Mouse (Mus musculus) heart, embryonic 16.5 days (tissue): Measurements from ENCODE around the gene Ccin. TPM values are rescaled to one million over a fixed set of nuclear protein-coding genes. Genes with fewer than 3 reads are reported as not detected.
A peak's percentile ranks its signal among the peaks of the same experiment; 100 is the strongest.

Source experiments
- ATAC-seq: fragments of 200-750 bp; cut with Nextera tagmentation; replicated peaks from 2 replicates; pipeline ENCODE4 v1.8.0; 2017; ENCODE audit warnings: moderate number of reproducible peaks; ENCODE audit not compliant: insufficient read depth, low FRiP score; ENCODE audit errors: extremely low read depth
- H3K27ac ChIP-seq: fragments of 300-500 bp; sonication (generic); 2 replicates; pipeline ENCODE4 v1.5.1; 2014; ENCODE audit warnings: mild to moderate bottlenecking, low read length, control low read depth, moderate library complexity
- H3K27me3 ChIP-seq: fragments of 300-500 bp; sonication (generic); 2 replicates; pipeline ENCODE4 v1.6.1; 2014; ENCODE audit warnings: low read length, mixed read lengths; ENCODE audit not compliant: control insufficient read depth, insufficient read depth
- H3K36me3 ChIP-seq: fragments of 300-500 bp; sonication (generic); 2 replicates; pipeline ENCODE4 v1.6.1; 2014; ENCODE audit not compliant: control insufficient read depth, insufficient read depth
- H3K4me1 ChIP-seq: fragments of 300-500 bp; sonication (generic); 2 replicates; pipeline ENCODE4 v1.6.1; 2014; ENCODE audit warnings: low read length, mixed read lengths; ENCODE audit not compliant: control insufficient read depth, insufficient read depth
- H3K4me2 ChIP-seq: fragments of 300-500 bp; sonication (generic); 2 replicates; pipeline ENCODE4 v1.6.1; 2014; ENCODE audit warnings: low read depth, mild to moderate bottlenecking, control low read depth, low read length
- H3K4me3 ChIP-seq: fragments of 300-500 bp; sonication (generic); 2 replicates; pipeline ENCODE4 v1.5.1; 2014; ENCODE audit warnings: mild to moderate bottlenecking, control low read depth, low read length
- H3K9ac ChIP-seq: fragments of 300-500 bp; sonication (generic); 2 replicates; pipeline ENCODE4 v1.6.1; 2014; ENCODE audit warnings: low read length, control low read depth
- H3K9me3 ChIP-seq: fragments of 300-500 bp; sonication (generic); replicated peaks from 2 replicates; pipeline ENCODE4 v1.6.1; 2016; ENCODE audit warnings: low read length; ENCODE audit not compliant: control insufficient read depth
- WGBS: fragments of 180-500 bp; shearing (Covaris S2); extraction: QIAGEN DNeasy Blood & Tissue Kit; methylation state at CpG from one replicate; pipeline ENCODE4 v1.1.7; 2014; 5-methylcytosine and 5-hydroxymethylcytosine counted together
- polyA plus RNA-seq: library from polyadenylated mRNA; unstranded; fragments of >200 nt; fragmentation: Nextera tagmentation; extraction: Ambion mirVana; gene quantifications from 2 replicates; pipeline ENCODE4 v1.2.1, GENCODE M21; 2015

Gene Ccin
- polyA plus RNA-seq, 1 experiment from 2014 or later, result not detected

DNA sequence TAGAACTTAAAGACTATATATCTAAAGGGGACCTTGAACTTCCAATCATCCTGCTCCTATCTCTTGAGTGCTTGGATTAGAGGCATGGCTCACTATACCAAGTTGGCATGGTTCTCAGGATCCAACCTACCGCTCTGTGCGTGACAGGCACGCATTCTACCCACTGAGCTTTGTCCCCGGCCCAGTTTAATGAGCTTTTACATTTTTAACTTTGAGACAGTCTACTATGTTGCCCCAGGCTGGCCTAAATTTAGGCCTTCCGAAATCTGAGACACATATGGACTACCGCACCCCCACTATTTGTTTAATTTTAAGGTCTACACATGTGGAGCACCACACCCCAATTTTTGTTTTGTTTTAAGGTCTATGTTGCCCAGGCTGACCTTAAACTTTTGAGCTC is 2.4 kb upstream of the Ccin start:
- Histone ChIP-seq H3K9me3 (no peaks in the 10 kb centered on the region), H3K9ac (no peak overlapping the region), H3K4me1 (peaks cover 18% of the 10 kb centered on the region), H3K4me2 (no peak overlapping the region), H3K27ac (no peak overlapping the region), H3K27me3 (no peaks in the 10 kb centered on the region), H3K36me3 (no peaks in the 10 kb centered on the region), H3K4me3 (no peak overlapping the region)
- 93% methylated on average over 6 of the region's 6 CpGs for WGBS
- ATAC-seq, result no peak

DNA sequence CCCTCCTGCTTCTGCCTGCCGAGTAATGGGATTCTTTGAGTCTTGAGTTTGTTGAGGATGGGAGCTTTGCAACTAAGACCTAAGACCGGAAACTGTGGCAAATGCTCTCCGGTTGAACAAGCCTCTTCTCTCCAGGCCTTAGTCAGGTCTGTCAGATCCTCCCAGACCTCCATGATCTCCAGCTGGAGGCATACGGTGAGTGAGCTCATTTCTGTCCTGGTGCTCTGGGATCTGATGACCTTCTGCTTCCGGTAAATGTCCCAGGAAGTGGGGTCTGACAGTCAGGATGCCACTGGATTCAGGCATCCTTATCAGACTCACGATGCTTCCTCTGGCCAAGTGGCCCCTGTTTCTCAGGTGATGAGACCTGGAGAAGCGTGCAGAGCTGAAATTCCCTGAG is 2.0 kb upstream of the Ccin start:
- no peak overlapping the region for H3K9ac ChIP-seq
- H3K27me3 ChIP-seq, result no peaks in the 10 kb centered on the region
- no peak overlapping the region for H3K4me3 ChIP-seq
- no peak for ATAC-seq
- H3K9me3 ChIP-seq, result no peaks in the 10 kb centered on the region
- H3K36me3 ChIP-seq, result no peaks in the 10 kb centered on the region
- peaks cover 18% of the 10 kb centered on the region for H3K4me1 ChIP-seq
- no peak overlapping the region for H3K4me2 ChIP-seq
- 67% methylated on average over 7 of the region's 7 CpGs for WGBS
- no peak overlapping the region for H3K27ac ChIP-seq

DNA sequence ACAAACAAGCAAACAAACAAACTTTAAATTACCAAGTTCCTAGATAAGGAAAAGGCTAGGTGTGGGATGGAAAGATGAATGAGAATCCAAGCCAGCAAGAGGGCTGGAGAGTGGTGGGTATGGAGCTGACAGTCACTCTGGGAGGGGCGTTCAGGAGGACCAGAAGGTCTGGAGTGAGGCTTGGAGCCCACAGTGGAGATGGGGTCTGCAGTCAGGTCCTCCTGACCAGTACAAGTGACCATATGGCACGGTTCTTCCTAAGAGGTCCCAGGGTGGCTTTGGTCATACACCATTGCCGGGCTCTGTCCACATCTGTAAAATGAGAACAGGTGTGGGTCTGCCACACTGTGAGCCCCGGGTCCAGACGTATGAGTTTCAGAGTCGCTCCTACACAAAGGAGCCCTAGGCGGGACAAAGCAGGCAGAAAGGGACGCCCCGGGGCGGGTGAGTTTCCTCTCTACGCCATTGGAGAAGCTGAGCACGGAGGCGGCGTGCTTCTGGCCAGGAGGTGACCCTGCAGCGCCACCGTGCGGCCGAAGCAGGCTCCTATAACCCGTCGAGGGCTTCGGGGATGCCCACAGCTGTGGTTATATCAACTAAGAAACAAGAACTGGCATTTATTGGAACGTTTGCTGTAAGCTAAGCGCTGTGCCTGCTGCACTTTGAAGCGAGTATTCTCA is 1.1 kb upstream of the Ccin start:
- peak; percentile 90 for ATAC-seq
- Histone ChIP-seq H3K4me2 (peak overlapping the region; percentile 61), H3K27me3 (no peaks in the 10 kb centered on the region), H3K27ac (no peak overlapping the region), H3K9me3 (no peaks in the 10 kb centered on the region), H3K36me3 (no peaks in the 10 kb centered on the region), H3K4me1 (peaks cover 18% of the 10 kb centered on the region), H3K9ac (peak overlapping the region; percentile 60), H3K4me3 (peak overlapping the region; percentile 35)
- WGBS, result 1% methylated on average over 24 of the region's 24 CpGs

DNA sequence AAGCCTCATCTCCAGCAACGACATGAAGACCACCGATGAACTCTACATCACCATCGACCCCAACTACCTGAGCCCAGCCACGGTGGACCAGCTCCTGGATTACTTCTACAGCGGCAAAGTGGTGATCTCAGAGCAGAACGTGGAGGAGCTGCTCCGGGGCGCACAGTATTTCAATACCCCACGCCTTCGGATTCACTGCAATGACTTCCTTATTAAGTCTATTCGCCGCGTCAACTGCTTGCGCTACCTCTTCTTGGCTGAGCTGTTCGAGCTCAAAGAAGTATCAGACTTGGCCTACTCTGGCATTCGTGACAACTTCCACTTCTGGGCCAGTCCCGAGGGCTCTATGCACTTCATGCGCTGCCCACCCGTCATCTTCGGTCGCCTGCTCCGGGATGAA is 473 bp downstream of the Ccin start:
- H3K27me3 ChIP-seq, result no peaks in the 10 kb centered on the region
- no peaks in the 10 kb centered on the region for H3K36me3 ChIP-seq
- H3K4me2 ChIP-seq, result no peak overlapping the region
- no peak overlapping the region for H3K9ac ChIP-seq
- H3K4me1 ChIP-seq, result peaks cover 9% of the 10 kb centered on the region
- no peaks in the 10 kb centered on the region for H3K9me3 ChIP-seq
- no peak overlapping the region for H3K4me3 ChIP-seq
- no peak for ATAC-seq
- no peak overlapping the region for H3K27ac ChIP-seq
- 86% methylated on average over 22 of the region's 22 CpGs for WGBS

DNA sequence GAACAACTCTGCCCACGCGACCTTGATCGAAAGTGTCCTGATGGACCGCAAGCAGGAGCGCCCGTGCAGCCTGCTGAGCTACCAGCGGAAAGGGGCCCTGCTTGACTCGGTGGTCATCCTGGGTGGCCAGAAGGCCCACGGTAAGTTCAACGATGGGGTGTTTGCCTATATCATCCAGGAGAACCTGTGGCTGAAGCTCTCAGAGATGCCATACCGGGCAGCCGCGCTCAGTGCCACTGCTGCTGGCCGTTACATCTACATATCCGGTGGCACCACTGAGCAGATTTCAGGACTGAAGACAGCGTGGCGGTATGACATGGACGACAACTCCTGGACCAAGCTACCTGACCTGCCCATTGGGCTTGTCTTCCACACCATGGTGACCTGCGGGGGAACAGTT is 1.0 kb downstream of the Ccin start:
- Histone ChIP-seq H3K9me3 (no peaks in the 10 kb centered on the region), H3K27me3 (no peaks in the 10 kb centered on the region), H3K4me3 (no peak overlapping the region), H3K27ac (no peak overlapping the region), H3K36me3 (no peaks in the 10 kb centered on the region), H3K4me2 (no peak overlapping the region), H3K4me1 (peaks cover 3% of the 10 kb centered on the region), H3K9ac (no peak overlapping the region)
- no peak for ATAC-seq
- WGBS, result 89% methylated on average over 19 of the region's 19 CpGs

DNA sequence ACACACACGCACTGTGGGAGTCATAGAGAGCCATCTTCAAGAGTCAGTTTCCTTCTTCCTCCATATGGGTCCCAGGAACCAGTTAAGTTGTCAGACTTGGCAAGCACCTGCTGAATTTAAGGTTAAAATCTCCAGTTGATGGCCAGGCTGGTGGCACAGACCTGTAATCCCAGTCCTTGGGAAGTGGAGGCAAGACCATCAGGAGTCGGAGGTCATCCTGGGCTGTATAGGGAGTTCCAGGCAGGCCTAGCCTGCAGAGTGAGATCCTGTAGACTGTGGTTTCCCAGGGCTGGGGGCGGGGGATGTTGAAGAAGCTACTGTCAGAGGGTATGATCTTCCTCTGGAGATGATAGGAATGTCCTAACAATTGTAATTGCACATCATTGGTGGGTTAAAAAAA is 5.7 kb downstream of the Ccin start:
- Histone ChIP-seq H3K36me3 (no peaks in the 10 kb centered on the region), H3K9me3 (peaks cover 3% of the 10 kb centered on the region; the same call in 1 of the 2 replicates), H3K27ac (no peak overlapping the region), H3K4me2 (no peak overlapping the region), H3K9ac (no peak overlapping the region), H3K4me1 (no peaks in the 10 kb centered on the region), H3K27me3 (no peaks in the 10 kb centered on the region), H3K4me3 (no peak overlapping the region)
- no peak for ATAC-seq
- 81% methylated on average over 3 of the region's 3 CpGs for WGBS

GRCm38 (mm10) chr4:43993072-43993471 is 9.8 kb downstream of the Ccin start:
- Histone ChIP-seq H3K27ac (no peak overlapping the region), H3K9ac (no peak overlapping the region), H3K36me3 (no peaks in the 10 kb centered on the region), H3K27me3 (no peaks in the 10 kb centered on the region), H3K9me3 (peaks cover 3% of the 10 kb centered on the region; the same call in 1 of the 2 replicates), H3K4me2 (no peak overlapping the region), H3K4me1 (no peaks in the 10 kb centered on the region), H3K4me3 (no peak overlapping the region)
- 87% methylated on average over 11 of the region's 11 CpGs for WGBS
- no peak for ATAC-seq

GRCm38 (mm10) chr4:43994342-43994741 is 11.1 kb downstream of the Ccin start:
- no peaks in the 10 kb centered on the region for H3K36me3 ChIP-seq
- no peak overlapping the region for H3K4me3 ChIP-seq
- no peak overlapping the region for H3K27ac ChIP-seq
- H3K9ac ChIP-seq, result no peak overlapping the region
- WGBS, result 60% methylated on average over 2 of the region's 2 CpGs
- H3K4me2 ChIP-seq, result no peak overlapping the region
- no peak for ATAC-seq
- no peaks in the 10 kb centered on the region for H3K27me3 ChIP-seq
- H3K9me3 ChIP-seq, result peaks cover 6% of the 10 kb centered on the region
- H3K4me1 ChIP-seq, result no peaks in the 10 kb centered on the region

DNA sequence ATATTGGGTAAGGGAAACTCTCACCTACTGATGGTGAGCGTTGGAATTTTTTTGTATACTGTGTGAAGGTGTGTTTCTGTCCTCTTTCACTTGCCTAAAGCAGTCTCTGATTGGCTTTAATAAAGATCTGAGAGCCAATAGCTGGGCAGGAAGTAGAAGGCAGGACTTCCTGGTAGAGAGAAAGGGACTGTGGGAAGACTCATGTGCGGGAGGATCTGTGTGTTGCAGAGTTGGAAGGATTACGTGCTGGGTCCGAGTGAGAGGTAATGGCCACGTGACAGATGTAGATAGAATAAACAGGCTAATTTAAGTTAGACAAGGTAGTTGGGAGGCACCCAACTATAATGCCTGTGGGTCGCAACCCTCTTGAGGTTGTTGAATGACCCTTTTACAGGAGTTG is 20.3 kb downstream of the Ccin start:
- ATAC-seq, result no peak
- Histone ChIP-seq H3K4me1 (no peaks in the 10 kb centered on the region), H3K4me2 (no peak overlapping the region), H3K9ac (no peak overlapping the region), H3K27me3 (no peaks in the 10 kb centered on the region), H3K36me3 (no peaks in the 10 kb centered on the region), H3K9me3 (peaks cover 3% of the 10 kb centered on the region), H3K27ac (no peak overlapping the region), H3K4me3 (no peak overlapping the region)
- 81% methylated on average over 6 of the region's 6 CpGs for WGBS
